Mouse (Mus musculus) embryonic fibroblast, embryonic 13.5 days (primary cell): ENCODE data around the gene Itga11.

ENCODE experiments used
- CTCF ChIP-seq: IDR thresholded peaks from 2 replicates; pipeline ENCODE4 v1.5.1; 2011; ENCODE audit warnings: mild to moderate bottlenecking, control low read depth, low read length, moderate library complexity, borderline replicate concordance; ENCODE audit not compliant: insufficient read depth
- POLR2A ChIP-seq: IDR thresholded peaks from 2 replicates; pipeline ENCODE4 v1.6.1; 2011; ENCODE audit warnings: low read depth, mild to moderate bottlenecking, control low read depth, low read length, moderate library complexity

GRCm38 (mm10) chr9:62707870-62708269, 30.2 kb downstream of the Itga11 start:
- no peak for TF ChIP-seq CTCF
- no peak for TF ChIP-seq POLR2A
